Mouse (Mus musculus): ENCODE measurements around the gene Paics.

- TF ChIP-seq CTCF (IDR thresholded peaks at IDR 0.05; ENCODE audit: control insufficient read depth, insufficient read depth, insufficient replicate concordance, low read depth, low read length) (no peak), POLR2A (IDR thresholded peaks at IDR 0.05; ENCODE audit: control insufficient read depth, low read depth, low read length) (no peak)
Observed at GRCm38 (mm10) chr5:76954271-76954900, 3.3 kb downstream of the Paics start.
